25 mouse cellular contexts compared by ENCODE assay signal in genomic region chr17:5863745-5864144, GRCm38 (mm10). TPM values are rescaled to one million over a fixed set of nuclear protein-coding genes. Genes with fewer than 3 reads are reported as not detected.
DNase-seq lines count a peak whose midpoint lies in the region; ATAC-seq and TF ChIP-seq lines count a peak whose summit lies in the region.
"Had no signal": no experiment of that assay in that cellular context is flagged by ENCODE, and none has a peak within 500 bp of the region (broad histone marks: within the 10 kb centered on the region; RNA-seq: fewer than 3 reads in every experiment).

No protein-coding gene starts in this region.

- no peak for TF ChIP-seq POLR2A in kidney, adult 2 months (IDR thresholded peaks at IDR 0.05; ENCODE audit: low read depth, low read length)

- H3K9me3 ChIP-seq in liver, embryonic 16.5 days (replicated peaks; ENCODE audit: control insufficient read depth, low read length) = no peaks in the 10 kb centered on the region
- no peaks in the 10 kb centered on the region for H3K9me3 ChIP-seq in liver, embryonic 11.5 days (ENCODE audit: control insufficient read depth, low read length)
- H3K9me3 ChIP-seq: embryonic facial prominence, embryonic 12.5 days; embryonic facial prominence, embryonic 15.5 days; forebrain, embryonic 15.5 days; heart, embryonic 12.5 days; heart, embryonic 15.5 days; hindbrain, embryonic 10.5 days; hindbrain, embryonic 13.5 days had no signal

- no peak overlapping the region for H3K9ac ChIP-seq in liver, embryonic 16.5 days (ENCODE audit: low read depth, low read length)
- H3K9ac ChIP-seq in liver, embryonic 11.5 days (ENCODE audit: low read depth, low read length) = no peak overlapping the region
- H3K9ac ChIP-seq: embryonic facial prominence, embryonic 12.5 days; embryonic facial prominence, embryonic 15.5 days; forebrain, embryonic 15.5 days; heart, embryonic 12.5 days; heart, embryonic 15.5 days; hindbrain, embryonic 13.5 days had no signal

- DNase-seq in adrenal gland, adult (ENCODE audit: inconsistent age in 2 of 2, low spot score in 1 of 2) = peak; percentile 0 to 10
- DNase-seq in adrenal gland, adult 2 months = no peak
- DNase-seq in kidney, adult 11 months = peak; percentile 4
- no peak for DNase-seq in kidney, adult 2 months
- DNase-seq in liver, embryonic 11.5 days (ENCODE audit: low spot score) = no peak
- DNase-seq in gastrocnemius, postnatal 25 days = no peak
- DNase-seq: adrenal gland, postnatal 14 days; cerebellum, adult 11 months; cerebellum, adult 2 months; cerebellum, adult 9-11 months; cerebellum, postnatal 25 days; gastrocnemius, postnatal 36 days; heart, postnatal 10 days; heart, postnatal 36 days had no signal

- no peak overlapping the region for H3K4me3 ChIP-seq in kidney, adult 2 months (ENCODE audit: insufficient read depth, low read depth, low read length)
- H3K4me3 ChIP-seq in liver, embryonic 16.5 days (ENCODE audit: low read depth, low read length) = no peak overlapping the region
- H3K4me3 ChIP-seq in liver, embryonic 11.5 days (ENCODE audit: low read depth, low read length) = no peak overlapping the region
- H3K4me3 ChIP-seq: embryonic facial prominence, embryonic 12.5 days; embryonic facial prominence, embryonic 15.5 days; forebrain, embryonic 15.5 days; heart, embryonic 12.5 days; heart, embryonic 15.5 days; hindbrain, embryonic 10.5 days; hindbrain, embryonic 13.5 days had no signal

- no peaks in the 10 kb centered on the region for H3K36me3 ChIP-seq in kidney, adult 2 months (ENCODE audit: control insufficient read depth, insufficient read depth, low read length)
- H3K36me3 ChIP-seq in liver, embryonic 16.5 days (ENCODE audit: control insufficient read depth, insufficient read depth) = no peaks in the 10 kb centered on the region
- no peaks in the 10 kb centered on the region for H3K36me3 ChIP-seq in liver, embryonic 11.5 days (ENCODE audit: control insufficient read depth, insufficient read depth, low read length)
- H3K36me3 ChIP-seq: embryonic facial prominence, embryonic 12.5 days; embryonic facial prominence, embryonic 15.5 days; forebrain, embryonic 15.5 days; heart, embryonic 12.5 days; heart, embryonic 15.5 days; hindbrain, embryonic 10.5 days; hindbrain, embryonic 13.5 days had no signal

- WGBS in kidney, adult 2 months = 70% methylated on average over 5 of the region's 5 CpGs
- 64% methylated on average over 5 of the region's 5 CpGs for WGBS in liver, embryonic 16.5 days (ENCODE audit: insufficient replicate concordance)
- WGBS in liver, embryonic 11.5 days = 92% methylated on average over 5 of the region's 5 CpGs

- peaks cover 34% of the 10 kb centered on the region for H3K4me1 ChIP-seq in kidney, adult 2 months (ENCODE audit: control insufficient read depth, insufficient read depth, low read length)
- peaks cover 8% of the 10 kb centered on the region for H3K4me1 ChIP-seq in liver, embryonic 16.5 days (ENCODE audit: control insufficient read depth, low read depth, low read length)
- H3K4me1 ChIP-seq in liver, embryonic 11.5 days (replicated peaks; ENCODE audit: control insufficient read depth, insufficient read depth, low read length) = peaks cover 16% of the 10 kb centered on the region

- peak; percentile 47; the same call in 1 of the 2 replicates for ATAC-seq in liver, embryonic 16.5 days (ENCODE audit: low read depth)
- ATAC-seq in liver, embryonic 11.5 days (replicated peaks; ENCODE audit: low FRiP score) = no peak
- peak; percentile 75 for ATAC-seq in megakaryocyte progenitor cell, adult 5-6 weeks (replicated peaks; ENCODE audit: poor library complexity)
- ATAC-seq: activated CD4-positive, CD25-positive, alpha-beta regulatory T cell, adult 4 months; forebrain, embryonic 15.5 days; hindbrain, embryonic 16.5 days had no signal

- no peak overlapping the region for H3K4me2 ChIP-seq in liver, embryonic 16.5 days (ENCODE audit: low read depth, low read length)
- no peak overlapping the region for H3K4me2 ChIP-seq in liver, embryonic 11.5 days
- H3K4me2 ChIP-seq: embryonic facial prominence, embryonic 12.5 days; embryonic facial prominence, embryonic 15.5 days; forebrain, embryonic 15.5 days; heart, embryonic 12.5 days; heart, embryonic 15.5 days; hindbrain, embryonic 13.5 days had no signal

- no peak for TF ChIP-seq CTCF in kidney, adult 2 months (conservative IDR thresholded peaks at IDR 0.05; ENCODE audit: insufficient read depth, insufficient read length, low read depth, low read length)

- H3K27ac ChIP-seq in kidney, adult 2 months (ENCODE audit: insufficient read depth, low read depth, low read length) = no peak overlapping the region
- H3K27ac ChIP-seq in liver, embryonic 16.5 days (ENCODE audit: low read length) = no peak overlapping the region
- no peak overlapping the region for H3K27ac ChIP-seq in liver, embryonic 11.5 days (ENCODE audit: low read depth, low read length)
- H3K27ac ChIP-seq: embryonic facial prominence, embryonic 12.5 days; embryonic facial prominence, embryonic 15.5 days; forebrain, embryonic 15.5 days; heart, embryonic 15.5 days; hindbrain, embryonic 10.5 days; hindbrain, embryonic 13.5 days had no signal

- H3K27me3 ChIP-seq in kidney, adult 2 months (replicated peaks; ENCODE audit: control insufficient read depth, insufficient read depth, low read length) = no peaks in the 10 kb centered on the region
- no peaks in the 10 kb centered on the region for H3K27me3 ChIP-seq in liver, embryonic 16.5 days (ENCODE audit: control insufficient read depth, insufficient read depth, low read depth, low read length)
- H3K27me3 ChIP-seq in liver, embryonic 11.5 days (replicated peaks; ENCODE audit: control insufficient read depth, insufficient read depth, low read length) = no peaks in the 10 kb centered on the region
- H3K27me3 ChIP-seq: embryonic facial prominence, embryonic 12.5 days; embryonic facial prominence, embryonic 15.5 days; forebrain, embryonic 15.5 days; heart, embryonic 12.5 days; heart, embryonic 15.5 days; hindbrain, embryonic 13.5 days had no signal

RNA-seq across cellular contexts. Expression of gene Snx9, which starts 22.6 kb away (rescaled TPM):
- 10 to 100 TPM; 48.4 to 55.9 TPM for total RNA-seq in adrenal gland, adult 2 months (2021)
- 26.0 and 28.3 TPM in 2 replicates for polyA plus RNA-seq in adrenal gland, adult 2 months (2012; rRNA removed)
- 55.3 and 56.6 TPM in 2 replicates for polyA plus RNA-seq in kidney, adult 2 months (2012; rRNA removed)
- polyA plus RNA-seq in liver, embryonic 16.5 days (2015; fragmentation: Nextera tagmentation; extraction: Ambion mirVana) = 9.9 and 10.5 TPM in 2 replicates
- polyA plus RNA-seq in liver, embryonic 11.5 days (2014; fragmentation: Nextera tagmentation; extraction: Ambion mirVana) = 31.2 and 35.4 TPM in 2 replicates
- 50.4 and 52.7 TPM in 2 replicates for total RNA-seq in megakaryocyte progenitor cell, adult 5-6 weeks (2015)
- total RNA-seq in megakaryocyte progenitor cell, adult 5-6 weeks (2017) = 31.3 and 35.4 TPM in 2 replicates
- total RNA-seq in gastrocnemius, postnatal 25 days (2021) = 10 to 100 TPM; 21.5 to 22.4 TPM

Comparison
In these comparisons a context has a peak if more than half of its experiments do, and no peak if none do; other contexts are left out.
1. DNase-seq: peak in adrenal gland, adult (2 of 2) and kidney, adult 11 months (single experiment); none in adrenal gland, adult 2 months (single experiment), kidney, adult 2 months (single experiment), liver, embryonic 11.5 days (single experiment) and gastrocnemius, postnatal 25 days (single experiment).